ENCODE assay signal across 23 mouse cellular contexts in the genomic region with DNA sequence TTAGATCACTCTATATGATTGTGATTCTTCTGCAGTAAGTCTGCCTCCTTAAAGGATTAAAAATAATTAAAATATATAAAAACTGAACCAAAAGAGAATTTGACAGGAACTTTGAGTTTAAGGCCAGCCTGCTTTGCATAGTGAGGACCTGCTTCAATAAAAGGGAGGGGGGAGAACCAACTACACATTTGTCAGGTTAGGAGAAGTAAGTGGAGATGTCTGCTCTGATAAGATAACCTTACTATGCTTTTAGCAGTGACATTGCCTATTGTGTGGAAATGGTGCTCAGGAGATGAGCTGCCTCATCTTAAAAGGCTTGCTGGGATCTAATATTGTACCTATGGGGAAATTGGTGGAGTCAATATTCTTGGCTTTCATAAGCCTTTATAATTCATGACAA. TPM values are rescaled to one million over a fixed set of nuclear protein-coding genes. Genes with fewer than 3 reads are reported as not detected.
"Had no signal": no experiment of that assay in that cellular context is flagged by ENCODE, and none has a peak within 500 bp of the region (broad histone marks: within the 10 kb centered on the region; RNA-seq: fewer than 3 reads in every experiment).

No protein-coding gene starts in this region.

- DNase-seq: retina, postnatal 1 day; right cerebral cortex, adult 18-20 months; right cerebral cortex, postnatal 14 days; right cerebral cortex, postnatal 25 days; right cerebral cortex, postnatal 4 days; spleen, adult 18-20 months; thymus, adult 18-20 months; thymus, adult 2 months; thymus, postnatal 14 days; thymus, postnatal 25 days; thymus, postnatal 36 days; thymus, postnatal 4 days had no signal

- H3K4me1 ChIP-seq: neural tube, embryonic 13.5 days; neural tube, embryonic 15.5 days; stomach, embryonic 15.5 days had no signal

- H3K27ac ChIP-seq: neural tube, embryonic 13.5 days; neural tube, embryonic 15.5 days; stomach, embryonic 15.5 days; stomach, postnatal 0 days had no signal

- H3K4me3 ChIP-seq: neural tube, embryonic 13.5 days; neural tube, embryonic 15.5 days; stomach, embryonic 15.5 days had no signal

- H3K9me3 ChIP-seq: neural tube, embryonic 13.5 days; neural tube, embryonic 15.5 days; stomach, embryonic 15.5 days had no signal

- H3K9ac ChIP-seq: neural tube, embryonic 13.5 days; neural tube, embryonic 15.5 days; stomach, embryonic 15.5 days had no signal

- H3K27me3 ChIP-seq: neural tube, embryonic 13.5 days; neural tube, embryonic 15.5 days; stomach, embryonic 15.5 days had no signal

RNA-seq across cellular contexts. Expression of a gene that starts 17.2 kb away (rescaled TPM):
- polyA plus RNA-seq: neural tube, embryonic 13.5 days; neural tube, embryonic 14.5 days; neural tube, embryonic 15.5 days; small intestine, adult 2 months; spleen, adult 2 months; stomach, embryonic 14.5 days; stomach, embryonic 15.5 days; stomach, embryonic 16.5 days; stomach, postnatal 0 days; thymus, postnatal 0 days; urinary bladder, adult 2 months had no signal
